Mouse (Mus musculus) megakaryocyte, adult 5-6 weeks (primary cell): ENCODE results near the gene Kansl2. TPM values are rescaled to one million over a fixed set of nuclear protein-coding genes. Genes with fewer than 3 reads are reported as not detected.

Experiments used
- ATAC-seq: 2 replicates; pipeline ENCODE4 v1.8.0; 2016; ENCODE audit warnings: mild to moderate bottlenecking, inconsistent platforms; ENCODE audit not compliant: poor library complexity, severe bottlenecking
- total RNA-seq, 2 experiments: library from RNA; stranded (forward) in 1 of 2; stranded (reverse) in 1 of 2; fragments of 153-499, 151-499 nt in 1 of 2; fragments of 221-1000, 200-1000 nt in 1 of 2; gene quantifications; 2 replicates each; pipeline versions ENCODE4 v1.2.3 to v1.2.4; 2015 to 2017

The Kansl2 gene
- total RNA-seq, 2 experiments from 2014 or later, result 30.4 to 36.7 TPM

GRCm38 (mm10) chr15:98504514-98504913, 29.6 kb downstream of the Kansl2 start:
- ATAC-seq, result peak; percentile 66

GRCm38 (mm10) chr15:98503317-98503716, 30.7 kb downstream of the Kansl2 start:
- no peak for ATAC-seq

GRCm38 (mm10) chr15:98497631-98498030, 36.4 kb downstream of the Kansl2 start:
- ATAC-seq, result no peak

GRCm38 (mm10) chr15:98492102-98492501, 42.0 kb downstream of the Kansl2 start, which contains the start of gene Olfr279:
Gene Olfr279, plus strand, starts transcription at chr15:98492402.
- no peak for ATAC-seq

- ATAC-seq, result 0 out of 2 replicates have a peak, but pooled peaks have one; percentile 35
Observed at GRCm38 (mm10) chr15:98491332-98491731, 42.7 kb downstream of the Kansl2 start.

GRCm38 (mm10) chr15:98486433-98487021, 47.5 kb downstream of the Kansl2 start:
- ATAC-seq, result no peak

GRCm38 (mm10) chr15:98483907-98484886, 49.9 kb downstream of the Kansl2 start:
- ATAC-seq, result peak; percentile 91

GRCm38 (mm10) chr15:98482701-98483100, 51.4 kb downstream of the Kansl2 start, which contains the start of gene Lalba:
Gene Lalba, minus strand, starts transcription at chr15:98482721.
- ATAC-seq, result no peak

- ATAC-seq, result no peak
Observed at GRCm38 (mm10) chr15:98479568-98480102, 54.4 kb downstream of the Kansl2 start.

- ATAC-seq, result no peak
Observed at GRCm38 (mm10) chr15:98476281-98476680, 57.8 kb downstream of the Kansl2 start.

GRCm38 (mm10) chr15:98475382-98475781, 58.7 kb downstream of the Kansl2 start:
- ATAC-seq, result no peak

GRCm38 (mm10) chr15:98474958-98475357, 59.1 kb downstream of the Kansl2 start:
- ATAC-seq, result no peak

GRCm38 (mm10) chr15:98471539-98471938, 62.5 kb downstream of the Kansl2 start:
- ATAC-seq, result no peak

GRCm38 (mm10) chr15:98469596-98469995, 64.5 kb downstream of the Kansl2 start, which contains the start of gene OR5BS1P:
Gene OR5BS1P, plus strand, starts transcription at chr15:98469896.
- ATAC-seq, result no peak

Other genes starting within 250 kb of the Kansl2 start
- gene Zfp641, start 238.1 kb downstream of the Kansl2 start, total RNA-seq (2015), result 0.09 TPM in 1 of 2 replicates, not detected in the other
- gene Zfp641, start 238.1 kb downstream of the Kansl2 start, total RNA-seq (2017), result not detected in 2 replicates
- not detected in 2 replicates for gene Olfr285, start 216.9 kb downstream of the Kansl2 start, total RNA-seq (2015)
- gene Olfr285, start 216.9 kb downstream of the Kansl2 start, total RNA-seq (2017), result not detected in 2 replicates
- gene Olfr284, start 193.3 kb downstream of the Kansl2 start, total RNA-seq (2015), result not detected in 2 replicates
- gene Olfr284, start 193.3 kb downstream of the Kansl2 start, total RNA-seq (2017), result not detected in 2 replicates
- not detected in 2 replicates for gene Olfr283, start 153.3 kb downstream of the Kansl2 start, total RNA-seq (2015)
- gene Olfr283, start 153.3 kb downstream of the Kansl2 start, total RNA-seq (2017), result not detected in 2 replicates
- not detected in 2 replicates for gene Olfr282, start 103.0 kb downstream of the Kansl2 start, total RNA-seq (2015)
- gene Olfr282, start 103.0 kb downstream of the Kansl2 start, total RNA-seq (2017), result not detected in 2 replicates
- not detected in 2 replicates for gene Olfr281, start 81.7 kb downstream of the Kansl2 start, total RNA-seq (2015)
- not detected in 2 replicates for gene Olfr281, start 81.7 kb downstream of the Kansl2 start, total RNA-seq (2017)
- gene OR5BS1P, start 64.4 kb downstream of the Kansl2 start, total RNA-seq (2015), result not detected in 2 replicates
- not detected in 2 replicates for gene OR5BS1P, start 64.4 kb downstream of the Kansl2 start, total RNA-seq (2017)
- not detected in 2 replicates for gene Lalba, start 51.5 kb downstream of the Kansl2 start, total RNA-seq (2015)
- not detected in 2 replicates for gene Lalba, start 51.5 kb downstream of the Kansl2 start, total RNA-seq (2017)
- gene Olfr279, start 41.9 kb downstream of the Kansl2 start, total RNA-seq (2015), result not detected in 2 replicates
- gene Olfr279, start 41.9 kb downstream of the Kansl2 start, total RNA-seq (2017), result not detected in 2 replicates
- gene Ccnt1, start 36.7 kb upstream of the Kansl2 start, total RNA-seq (2015), result 33.0 and 38.7 TPM in 2 replicates
- 41.3 and 43.5 TPM in 2 replicates for gene Ccnt1, start 36.7 kb upstream of the Kansl2 start, total RNA-seq (2017)
- 0.46 TPM in 1 of 2 replicates, not detected in the other for gene 4930415O20Rik, start 36.7 kb upstream of the Kansl2 start, total RNA-seq (2015)
- gene 4930415O20Rik, start 36.7 kb upstream of the Kansl2 start, total RNA-seq (2017), result not detected in 2 replicates
- gene Adcy6, start 75.8 kb upstream of the Kansl2 start, total RNA-seq (2015), result 0.31 and 0.71 TPM in 2 replicates
- gene Adcy6, start 75.8 kb upstream of the Kansl2 start, total RNA-seq (2017), result 0.99 and 1.1 TPM in 2 replicates
- 0.04 TPM in 1 of 2 replicates, not detected in the other for gene Cacnb3, start 96.6 kb upstream of the Kansl2 start, total RNA-seq (2015)
- 0.11 TPM in 1 of 2 replicates, not detected in the other for gene Cacnb3, start 96.6 kb upstream of the Kansl2 start, total RNA-seq (2017)
- gene Ddx23, start 128.6 kb upstream of the Kansl2 start, total RNA-seq (2015), result 20.2 and 23.4 TPM in 2 replicates
- gene Ddx23, start 128.6 kb upstream of the Kansl2 start, total RNA-seq (2017), result 84.3 and 106 TPM in 2 replicates
- 0.73 and 1.6 TPM in 2 replicates for gene Rnd1, start 143.2 kb upstream of the Kansl2 start, total RNA-seq (2015)
- 2.9 and 4.3 TPM in 2 replicates for gene Rnd1, start 143.2 kb upstream of the Kansl2 start, total RNA-seq (2017)
- not detected in 2 replicates for gene Ccdc65, start 173.9 kb upstream of the Kansl2 start, total RNA-seq (2015)
- not detected in 2 replicates for gene Ccdc65, start 173.9 kb upstream of the Kansl2 start, total RNA-seq (2017)
- gene Fkbp11, start 193.9 kb upstream of the Kansl2 start, total RNA-seq (2015), result 0.40 TPM in 1 of 2 replicates, not detected in the other
- gene Fkbp11, start 193.9 kb upstream of the Kansl2 start, total RNA-seq (2017), result 0.33 and 1.4 TPM in 2 replicates
- gene Arf3, start 228.9 kb upstream of the Kansl2 start, total RNA-seq (2015), result 28.3 and 35.9 TPM in 2 replicates
- 33.8 and 37.8 TPM in 2 replicates for gene Arf3, start 228.9 kb upstream of the Kansl2 start, total RNA-seq (2017)
- 0.04 and 0.34 TPM in 2 replicates for gene Wnt10b, start 243.9 kb upstream of the Kansl2 start, total RNA-seq (2015)
- gene Wnt10b, start 243.9 kb upstream of the Kansl2 start, total RNA-seq (2017), result not detected in 2 replicates